Mouse (Mus musculus) spleen, adult 2 months (tissue): ENCODE measurements around the gene Rb1. TPM values are rescaled to one million over a fixed set of nuclear protein-coding genes. Genes with fewer than 3 reads are reported as not detected.

Experiments
- DNase-seq, 2 experiments: peaks; one replicate each; pipeline versions ENCODE4 v3.0.0 to v3.0.0-alpha.2; 2012 to 2021; ENCODE audit warnings: low spot score in 2 of 2, low read depth in 1 of 2
- H3K27ac ChIP-seq: fragments of 200-500 bp; 2 replicates; pipeline ENCODE4 v1.5.1; 2012; ENCODE audit warnings: low read length, inconsistent platforms; ENCODE audit not compliant: insufficient read depth
- H3K27me3 ChIP-seq: fragments of 200-500 bp; 2 replicates; pipeline ENCODE4 v1.6.1; 2012; ENCODE audit warnings: mild to moderate bottlenecking, moderate library complexity, low read length, inconsistent platforms; ENCODE audit not compliant: control insufficient read depth, insufficient read depth
- H3K36me3 ChIP-seq: fragments of 200-500 bp; 2 replicates; pipeline ENCODE4 v1.6.1; 2012; ENCODE audit warnings: mild to moderate bottlenecking, low read length, inconsistent platforms; ENCODE audit not compliant: control insufficient read depth, insufficient read depth
- H3K4me1 ChIP-seq: fragments of 200-500 bp; 2 replicates; pipeline ENCODE4 v1.6.1; 2011; ENCODE audit warnings: inconsistent platforms; ENCODE audit not compliant: control insufficient read depth, insufficient read depth, insufficient read length
- H3K4me3 ChIP-seq: fragments of 200-500 bp; 2 replicates; pipeline ENCODE4 v1.5.1; 2011; ENCODE audit warnings: mild to moderate bottlenecking, inconsistent platforms; ENCODE audit not compliant: insufficient read depth, insufficient read length; ENCODE audit errors: extremely low read depth
- CTCF ChIP-seq: fragments of 200-500 bp; IDR thresholded peaks from 2 replicates; pipeline ENCODE4 v1.5.1; 2011; ENCODE audit warnings: mild to moderate bottlenecking, inconsistent platforms; ENCODE audit not compliant: insufficient read depth, insufficient read length, insufficient replicate concordance; ENCODE audit errors: extremely low read depth
- POLR2A ChIP-seq: fragments of 200-500 bp; IDR thresholded peaks from 2 replicates; pipeline ENCODE4 v1.6.1; 2011; ENCODE audit warnings: low read depth, low read length, inconsistent platforms
- WGBS: fragments of 180-500 bp; shearing (Covaris S2); methylation state at CpG from one replicate; pipeline ENCODE4 v1.1.7; 2018; 5-methylcytosine and 5-hydroxymethylcytosine counted together
- polyA plus RNA-seq: library from polyadenylated mRNA; depleted of rRNA; stranded (reverse); fragments of >200 nt; gene quantifications from 2 replicates; pipeline ENCODE4 v1.2.3, GENCODE M21; 2012

Gene Rb1
- polyA plus RNA-seq, 1 experiment = 5.2 TPM

DNA sequence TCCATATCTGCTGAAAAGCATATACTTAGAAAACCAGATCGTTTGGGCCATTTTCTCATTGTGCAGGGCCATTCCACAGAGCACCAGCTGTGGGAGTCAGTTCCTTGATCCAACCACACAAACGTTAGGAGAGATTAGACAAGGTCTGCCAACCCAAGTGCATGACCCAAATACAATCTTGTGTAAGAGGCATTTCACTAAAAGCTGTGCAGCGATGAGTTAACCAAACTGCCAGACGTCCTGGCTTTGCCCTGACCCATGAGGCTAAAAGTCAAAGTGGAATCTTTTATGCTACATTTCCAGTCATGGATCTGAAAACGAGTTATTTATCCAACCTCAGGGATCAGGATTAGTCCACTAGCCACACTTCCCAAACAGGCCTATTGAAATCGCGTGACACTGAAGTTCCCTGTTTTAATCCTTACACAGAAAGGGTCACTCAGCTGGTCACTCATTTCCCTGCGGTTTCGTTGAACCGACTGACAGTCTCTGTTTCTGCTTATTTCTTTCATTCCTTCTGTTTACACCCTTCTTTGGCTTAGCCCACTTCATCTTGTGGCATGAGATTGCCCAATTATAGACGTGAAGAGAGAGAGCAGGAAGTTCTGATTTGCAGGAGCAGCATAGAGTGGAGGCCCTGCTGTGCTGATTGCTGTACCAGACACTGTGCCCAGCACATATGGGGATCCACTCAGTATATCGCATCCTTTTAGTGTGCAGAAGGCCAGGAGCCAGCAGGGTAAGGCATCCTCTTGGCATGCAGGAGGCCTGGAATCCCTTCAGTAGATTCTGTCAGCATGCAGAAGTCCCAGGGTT is 153.2 kb downstream of the Rb1 start:
- Histone ChIP-seq H3K27ac (0 out of 2 replicates have a peak overlapping the region, but pooled peaks have one; percentile 28), H3K4me3 (no peak overlapping the region), H3K4me1 (0 out of 2 replicates have a peak, but pooled peaks cover 2% of the 10 kb centered on the region), H3K27me3 (no peaks in the 10 kb centered on the region), H3K36me3 (peaks cover 3% of the 10 kb centered on the region; the same call in 1 of the 2 replicates)
- 75% methylated on average over 12 of the region's 12 CpGs for WGBS
- no peak for DNase-seq
- TF ChIP-seq POLR2A (no peak), CTCF (no peak)

DNA sequence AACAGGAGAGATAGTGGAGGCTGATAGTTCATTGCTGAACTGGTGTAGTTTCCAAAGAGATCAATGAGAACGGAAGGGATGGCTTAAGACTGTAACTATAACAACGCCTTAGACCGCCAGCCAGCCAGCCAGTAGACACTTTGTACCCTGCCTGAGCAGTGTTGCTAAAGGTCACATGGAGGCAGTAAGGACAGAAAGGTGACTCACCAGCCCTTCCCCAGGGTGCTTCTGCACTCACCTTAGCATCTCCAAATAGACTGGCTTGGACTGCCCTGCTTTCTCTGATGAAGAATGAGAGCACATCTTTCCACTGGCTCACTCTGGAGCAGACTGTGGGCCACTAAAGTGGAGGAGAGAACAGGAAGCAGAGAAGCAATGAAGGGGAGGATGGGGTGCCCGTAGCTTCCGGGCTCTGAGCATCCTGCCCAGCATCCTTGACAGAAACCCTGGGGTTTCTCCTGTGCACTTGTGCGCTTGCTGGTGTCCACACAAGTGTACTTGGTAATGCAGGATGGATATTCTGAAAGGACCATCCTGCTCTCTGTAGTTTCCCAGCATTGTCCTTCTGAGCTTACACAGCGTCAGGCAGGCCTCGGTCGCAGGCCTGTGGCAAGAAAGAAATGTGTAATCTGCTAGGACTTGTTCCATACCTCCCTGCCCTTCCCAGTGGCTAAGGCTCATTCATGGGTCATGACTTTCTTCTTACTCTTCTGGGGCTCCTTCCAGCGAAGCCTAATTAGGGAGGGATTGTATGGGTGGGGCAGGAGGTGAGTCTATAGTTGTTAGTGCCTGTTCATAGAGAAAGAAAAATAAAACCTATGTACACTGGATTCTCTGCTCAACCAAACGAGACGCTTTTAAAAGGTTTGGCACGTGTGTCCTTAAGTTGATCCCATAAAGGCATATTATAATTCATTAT is 155.4 kb downstream of the Rb1 start:
- no peaks in the 10 kb centered on the region for H3K27me3 ChIP-seq
- 91% methylated on average over 13 of the region's 13 CpGs for WGBS

DNA sequence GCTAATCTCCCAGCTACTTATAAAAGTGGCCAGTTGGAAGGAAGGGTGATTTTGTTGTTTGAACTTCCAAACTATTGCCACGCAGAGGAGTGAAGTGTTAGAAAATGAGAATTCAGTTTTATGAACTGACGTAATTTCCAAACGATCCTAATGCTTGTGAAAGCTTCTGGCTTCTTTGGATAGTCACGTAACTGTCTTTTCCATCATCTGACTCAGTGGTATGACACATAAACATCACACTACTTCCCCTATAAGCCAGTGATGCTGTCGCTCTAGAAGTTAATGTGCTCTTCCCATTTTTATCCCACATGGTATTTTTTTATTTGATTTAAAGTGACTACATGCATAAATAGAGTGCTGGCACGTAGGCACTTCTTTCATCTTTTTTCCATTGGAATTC is 157.0 kb downstream of the Rb1 start:
- Histone ChIP-seq H3K36me3 (peaks cover 6% of the 10 kb centered on the region), H3K27ac (no peak overlapping the region), H3K4me1 (no peaks in the 10 kb centered on the region), H3K27me3 (no peaks in the 10 kb centered on the region), H3K4me3 (no peak overlapping the region)
- no peak for DNase-seq
- WGBS = 86% methylated on average over 6 of the region's 6 CpGs
- TF ChIP-seq POLR2A (no peak), CTCF (no peak)

More for the DNA sequence above, 155.4 kb downstream of the Rb1 start:
- Histone ChIP-seq H3K4me1 (0 out of 2 replicates have a peak, but pooled peaks cover 2% of the 10 kb centered on the region), H3K4me3 (no peak overlapping the region), H3K27ac (no peak overlapping the region), H3K36me3 (peaks cover 6% of the 10 kb centered on the region)
- no peak for TF ChIP-seq POLR2A
- TF ChIP-seq CTCF = no peak
- no peak for DNase-seq

DNA sequence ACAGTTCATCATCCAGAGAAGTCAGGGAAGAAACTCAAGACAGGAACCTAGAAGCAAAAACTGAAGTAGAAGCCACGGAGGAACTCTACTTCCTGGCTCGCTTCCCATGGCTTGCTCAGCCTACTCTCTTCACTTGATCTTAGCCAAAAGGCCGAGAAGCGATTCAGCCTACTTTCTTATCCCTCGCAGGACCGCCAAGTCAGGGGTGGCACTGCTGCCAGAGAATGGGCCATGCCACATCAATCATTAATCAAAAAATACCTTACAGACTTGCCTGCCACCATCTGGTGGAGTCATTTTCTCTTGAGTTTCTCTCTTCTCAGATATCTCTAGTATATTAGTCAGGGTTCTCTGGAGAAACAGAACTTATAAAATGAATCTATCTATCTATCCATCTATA is 160.5 kb downstream of the Rb1 start:
- no peaks in the 10 kb centered on the region for H3K27me3 ChIP-seq
- WGBS = 88% methylated on average over 6 of the region's 6 CpGs
- H3K4me3 ChIP-seq = no peak overlapping the region
- no peak for DNase-seq
- TF ChIP-seq POLR2A = no peak
- no peak for TF ChIP-seq CTCF
- no peak overlapping the region for H3K27ac ChIP-seq
- peaks cover 8% of the 10 kb centered on the region for H3K36me3 ChIP-seq
- no peaks in the 10 kb centered on the region for H3K4me1 ChIP-seq

DNA sequence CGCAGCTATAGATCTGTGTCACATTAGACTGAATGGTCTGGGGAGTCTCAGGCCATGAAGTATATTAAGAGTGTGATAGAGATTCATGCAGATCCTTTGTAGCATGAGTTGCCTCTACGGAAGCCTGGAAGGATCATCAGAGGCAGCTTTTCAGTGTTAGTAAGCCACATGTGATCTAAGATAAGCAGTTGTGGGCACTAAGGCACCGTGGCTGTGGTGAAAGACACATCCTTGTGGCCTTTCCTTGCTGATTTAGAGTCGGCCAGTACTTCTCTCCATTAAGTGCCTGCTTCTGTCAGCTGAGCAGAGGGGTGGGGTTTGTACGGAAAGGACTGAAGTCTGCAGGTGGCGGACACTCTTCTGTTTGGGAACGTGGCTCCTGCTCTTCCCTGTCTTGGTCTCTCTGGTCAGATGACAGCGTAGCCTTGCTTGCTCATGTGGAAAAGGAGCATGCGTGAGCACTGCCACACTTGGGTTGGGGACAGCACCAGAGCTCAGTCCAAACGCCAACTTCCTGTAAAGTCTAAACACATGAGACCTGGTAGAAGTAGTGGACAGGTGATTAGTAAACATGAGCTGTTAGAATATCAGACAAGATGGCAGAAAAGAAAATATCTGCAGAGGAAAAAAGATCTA is 162.1 kb downstream of the Rb1 start:
- Histone ChIP-seq H3K27me3 (no peaks in the 10 kb centered on the region), H3K4me3 (no peak overlapping the region), H3K4me1 (no peaks in the 10 kb centered on the region), H3K27ac (no peak overlapping the region), H3K36me3 (peaks cover 8% of the 10 kb centered on the region)
- WGBS = 71% methylated on average over 10 of the region's 10 CpGs
- TF ChIP-seq POLR2A (no peak), CTCF (no peak)
- no peak for DNase-seq

DNA sequence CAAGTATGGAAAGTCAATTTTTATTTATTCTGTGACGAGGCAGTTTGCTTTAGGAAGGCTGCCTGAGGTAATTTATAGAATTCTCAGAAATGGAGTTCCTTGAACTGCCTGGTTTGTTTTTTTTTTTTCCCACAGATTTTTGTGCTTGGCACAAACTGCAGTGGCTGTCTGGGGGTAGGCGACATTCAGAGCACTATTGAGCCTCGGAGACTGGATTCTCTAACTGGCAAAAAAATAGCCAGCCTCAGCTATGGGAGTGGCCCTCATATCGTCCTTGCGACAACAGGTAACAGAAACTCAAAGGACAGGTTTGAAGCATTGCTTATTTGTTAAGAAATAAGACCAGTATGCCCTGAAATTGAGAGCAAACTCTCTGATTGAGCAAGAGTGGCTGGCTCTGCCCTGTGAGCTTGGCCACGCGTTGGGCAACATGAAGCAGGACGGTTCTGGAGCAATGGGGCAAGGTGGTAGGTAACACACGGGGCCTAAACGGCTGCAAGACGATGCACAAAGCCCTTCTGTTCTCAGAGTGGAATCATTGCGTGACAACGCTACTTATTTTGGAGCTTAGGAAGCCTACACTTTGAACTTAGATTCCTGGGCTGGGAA is 163.3 kb downstream of the Rb1 start:
- Histone ChIP-seq H3K4me1 (no peaks in the 10 kb centered on the region), H3K4me3 (no peak overlapping the region), H3K27me3 (no peaks in the 10 kb centered on the region), H3K27ac (no peak overlapping the region), H3K36me3 (peaks cover 8% of the 10 kb centered on the region)
- TF ChIP-seq POLR2A (no peak), CTCF (no peak)
- no peak for DNase-seq
- 87% methylated on average over 13 of the region's 13 CpGs for WGBS
